Mouse (Mus musculus): ENCODE data around the gene Fry. TPM values are rescaled to one million over a fixed set of nuclear protein-coding genes. Genes with fewer than 3 reads are reported as not detected.

Gene Fry
- 8.8 and 9.1 TPM in 2 replicates for polyA plus RNA-seq (2014; fragmentation: Nextera tagmentation; extraction: Ambion mirVana)

DNA sequence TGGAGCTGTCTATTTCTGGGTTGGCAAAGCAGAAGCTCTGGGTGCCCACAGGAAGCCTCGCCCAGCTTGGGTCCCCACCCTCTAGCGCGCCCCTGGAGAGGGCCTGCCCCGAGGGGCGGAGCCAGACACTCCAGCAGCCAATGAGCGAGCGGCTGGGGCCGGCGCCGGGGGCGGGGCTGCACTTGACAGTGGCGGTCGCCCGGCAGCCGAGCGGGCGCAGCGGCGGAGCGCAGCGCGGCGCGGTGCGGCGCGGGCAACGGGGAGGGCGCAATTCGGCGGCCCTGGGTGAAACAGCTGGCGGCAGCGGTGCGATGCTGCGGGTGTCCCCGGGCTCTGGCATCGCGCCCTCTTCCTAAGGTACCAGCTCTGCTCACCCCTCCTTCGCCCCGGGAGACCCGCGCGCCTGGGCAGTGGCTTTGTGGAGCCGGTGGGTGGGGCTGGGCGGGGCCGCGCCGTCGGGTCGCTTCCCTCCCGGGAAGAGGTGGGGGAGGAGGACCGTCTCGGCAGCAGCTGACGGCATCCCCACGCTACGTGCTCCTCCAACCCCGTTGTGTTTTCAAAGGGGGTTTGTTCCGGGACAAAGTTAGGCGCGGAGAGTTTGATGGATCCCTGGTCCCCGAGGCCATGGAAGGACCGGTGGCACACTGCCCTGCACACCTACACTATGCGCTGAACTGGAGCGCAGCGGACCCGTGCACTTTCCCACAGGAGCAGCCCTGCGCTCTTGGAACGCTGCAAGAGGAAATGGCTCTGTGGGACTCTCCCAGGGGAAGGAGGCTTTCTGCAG lies at the start of gene Fry:
TSS of gene Fry (plus strand) at position 191 of the 787 bp plus-strand sequence.
- under 1% methylated on average over 56 of the region's 68 CpGs for WGBS
- no peak within 1 kb of the TSS for H3K27ac ChIP-seq (ENCODE audit: low read depth, low read length)

DNA sequence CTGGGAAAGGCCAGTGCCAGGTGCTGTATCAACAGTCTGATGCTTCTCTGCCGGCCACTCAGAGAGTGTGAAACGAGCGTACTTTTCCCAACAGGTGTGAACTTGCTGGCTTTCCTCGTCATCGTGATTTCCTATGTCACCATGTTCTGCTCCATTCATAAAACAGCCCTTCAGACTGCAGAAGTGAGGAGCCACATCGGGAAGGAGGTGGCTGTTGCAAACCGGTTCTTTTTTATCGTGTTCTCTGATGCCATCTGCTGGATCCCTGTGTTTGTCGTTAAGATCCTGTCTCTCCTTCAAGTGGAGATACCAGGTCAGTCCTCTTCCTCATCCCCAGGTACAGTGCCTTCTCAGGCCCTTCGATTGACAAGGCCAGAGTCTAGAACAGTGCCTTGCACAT lies 48.4 kb upstream of the Fry start:
- DNase-seq (ENCODE audit: low spot score, missing footprints) (no peak), ATAC-seq (ENCODE audit: low FRiP score) (no peak)
- no peaks in the 10 kb centered on the region for H3K27me3 ChIP-seq (ENCODE audit: control insufficient read depth, insufficient read depth, low read length)
- no peaks in the 10 kb centered on the region for H3K36me3 ChIP-seq (ENCODE audit: control insufficient read depth, insufficient read depth, low read length)
- 28% methylated on average over 10 of the region's 10 CpGs for WGBS
- H3K4me3 ChIP-seq (ENCODE audit: low read depth, low read length) = no peak overlapping the region
- H3K27ac ChIP-seq (ENCODE audit: low read depth, low read length) = no peak overlapping the region
- no peaks in the 10 kb centered on the region for H3K9me3 ChIP-seq (ENCODE audit: control insufficient read depth, low read length)
- no peak overlapping the region for H3K9ac ChIP-seq (ENCODE audit: low read length)
- no peak overlapping the region for H3K4me2 ChIP-seq
- H3K4me1 ChIP-seq (ENCODE audit: control insufficient read depth, insufficient read depth, low read length) = no peaks in the 10 kb centered on the region

More for the DNA sequence above, at the start of gene Fry:
- peak within 1 kb of the TSS; percentile 64 for H3K9ac ChIP-seq (ENCODE audit: low read length)
- H3K4me3 ChIP-seq (ENCODE audit: low read depth, low read length) = peak within 1 kb of the TSS; percentile 65
- no peaks in the 10 kb centered on the region for H3K27me3 ChIP-seq (ENCODE audit: control insufficient read depth, insufficient read depth, low read length)
- peak within 1 kb of the TSS; percentile 60 for H3K4me2 ChIP-seq
- ATAC-seq (ENCODE audit: low FRiP score) (peak; percentile 99), DNase-seq (ENCODE audit: low spot score, missing footprints) (peak; percentile 97)
- no peaks in the 10 kb centered on the region for H3K4me1 ChIP-seq (ENCODE audit: control insufficient read depth, insufficient read depth, low read length)
- H3K36me3 ChIP-seq (ENCODE audit: control insufficient read depth, insufficient read depth, low read length) = no peaks in the 10 kb centered on the region
- H3K9me3 ChIP-seq (ENCODE audit: control insufficient read depth, low read length) = no peaks in the 10 kb centered on the region

DNA sequence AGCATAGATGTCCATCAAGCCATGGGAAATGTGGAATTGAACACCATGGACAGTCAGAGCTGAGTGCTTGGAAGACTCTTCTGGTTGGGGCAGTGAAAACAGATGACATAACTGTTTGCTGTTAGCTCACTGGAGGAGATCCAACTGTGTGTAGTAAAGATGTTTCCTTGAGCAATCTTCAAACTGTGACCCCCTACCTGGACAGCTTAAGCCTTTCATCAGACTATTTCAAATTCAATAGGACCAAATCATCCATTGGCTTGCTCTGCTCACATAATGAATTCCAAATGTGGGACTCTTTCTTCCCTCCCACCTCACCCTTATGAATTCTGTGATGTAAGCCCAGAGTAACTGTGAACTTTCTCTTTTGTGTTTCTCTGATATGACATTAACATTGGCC lies 46.7 kb upstream of the Fry start:
- H3K27me3 ChIP-seq (ENCODE audit: control insufficient read depth, insufficient read depth, low read length) = no peaks in the 10 kb centered on the region
- no peaks in the 10 kb centered on the region for H3K36me3 ChIP-seq (ENCODE audit: control insufficient read depth, insufficient read depth, low read length)
- DNase-seq (ENCODE audit: low spot score, missing footprints) (no peak), ATAC-seq (ENCODE audit: low FRiP score) (no peak)
- H3K27ac ChIP-seq (ENCODE audit: low read depth, low read length) = no peak overlapping the region
- no peak overlapping the region for H3K4me2 ChIP-seq
- H3K9me3 ChIP-seq (ENCODE audit: control insufficient read depth, low read length) = no peaks in the 10 kb centered on the region
- H3K9ac ChIP-seq (ENCODE audit: low read length) = no peak overlapping the region
- H3K4me1 ChIP-seq (ENCODE audit: control insufficient read depth, insufficient read depth, low read length) = no peaks in the 10 kb centered on the region
- H3K4me3 ChIP-seq (ENCODE audit: low read depth, low read length) = no peak overlapping the region

DNA sequence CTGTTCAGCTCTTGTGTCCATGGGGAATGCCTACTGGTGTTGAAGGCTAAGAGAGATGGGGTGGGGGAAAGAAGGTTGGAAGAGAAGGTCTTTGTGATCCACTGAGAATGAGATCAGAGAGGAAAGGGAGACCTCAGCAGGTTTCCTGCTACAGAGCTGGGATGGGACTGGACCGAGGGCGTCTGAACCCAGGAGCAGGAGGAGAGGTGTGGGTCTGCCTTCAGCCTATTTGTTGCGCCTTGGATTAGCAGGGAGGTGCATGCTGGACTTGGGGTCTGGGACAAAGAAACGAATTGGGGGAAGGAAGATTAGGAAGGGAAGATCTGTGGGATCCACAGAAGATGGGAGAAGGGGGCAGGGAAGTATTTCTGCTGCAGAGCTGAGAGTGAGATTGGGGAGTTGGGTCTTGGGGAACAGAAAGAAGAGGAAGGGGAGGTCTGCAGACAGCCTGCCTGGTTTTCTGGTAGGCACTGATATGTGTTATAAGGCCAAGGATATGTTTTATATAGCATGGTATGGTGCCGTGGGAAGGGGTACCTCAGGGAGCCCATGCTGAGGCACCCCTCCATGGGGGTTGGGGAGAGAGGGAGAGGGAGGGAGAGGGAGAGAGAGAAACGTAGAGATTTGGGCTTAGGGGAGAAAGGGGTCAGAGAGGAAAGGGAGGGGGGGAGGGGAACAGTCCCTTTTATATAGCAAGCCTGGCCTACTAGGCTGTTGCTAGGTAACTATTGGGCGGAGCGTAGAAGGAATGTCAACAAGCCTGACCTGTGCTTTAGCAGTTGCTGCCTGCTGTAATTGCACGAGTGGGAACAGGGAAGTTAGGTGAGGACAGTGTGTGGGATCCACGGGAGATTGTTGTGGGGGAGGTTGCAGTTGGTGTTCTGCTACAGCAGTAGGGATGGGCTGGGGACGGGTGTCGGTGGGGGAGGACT lies 38.3 kb upstream of the Fry start:
- DNase-seq (ENCODE audit: low spot score, missing footprints) (peak; percentile 92), ATAC-seq (ENCODE audit: low FRiP score) (peak; percentile 96)
- H3K9ac ChIP-seq (ENCODE audit: low read length) = no peak overlapping the region
- WGBS = 14% methylated on average over 12 of the region's 12 CpGs
- H3K27ac ChIP-seq (ENCODE audit: low read depth, low read length) = no peak overlapping the region
- H3K27me3 ChIP-seq (ENCODE audit: control insufficient read depth, insufficient read depth, low read length) = no peaks in the 10 kb centered on the region
- peak overlapping the region; percentile 24; the same call in 1 of the 2 replicates for H3K4me2 ChIP-seq
- H3K4me3 ChIP-seq (ENCODE audit: low read depth, low read length) = no peak overlapping the region
- H3K9me3 ChIP-seq (ENCODE audit: control insufficient read depth, low read length) = no peaks in the 10 kb centered on the region
- H3K36me3 ChIP-seq (ENCODE audit: control insufficient read depth, insufficient read depth, low read length) = no peaks in the 10 kb centered on the region
- H3K4me1 ChIP-seq (ENCODE audit: control insufficient read depth, insufficient read depth, low read length) = peaks cover 14% of the 10 kb centered on the region

DNA sequence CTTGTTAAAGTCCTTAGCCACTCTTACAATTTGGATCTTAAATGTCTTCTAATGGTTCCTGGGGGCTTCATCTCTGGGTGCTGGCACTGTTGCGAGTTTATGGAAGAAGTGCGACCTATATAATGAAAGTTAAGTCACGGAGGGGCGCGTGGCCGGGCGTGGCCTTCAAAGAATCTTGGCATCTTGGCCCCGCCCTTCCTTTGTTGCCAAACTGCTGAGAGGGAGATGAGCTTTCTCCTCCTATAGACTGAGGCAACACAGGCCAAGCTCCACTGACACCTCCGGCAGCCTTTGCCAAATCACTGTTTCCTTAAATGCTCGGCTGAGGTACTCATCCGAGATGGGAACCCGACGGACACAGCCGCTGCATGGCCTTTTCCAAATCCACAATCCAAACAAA lies 35.7 kb upstream of the Fry start:
- Histone ChIP-seq H3K9me3 (ENCODE audit: control insufficient read depth, low read length) (no peaks in the 10 kb centered on the region), H3K27me3 (ENCODE audit: control insufficient read depth, insufficient read depth, low read length) (no peaks in the 10 kb centered on the region), H3K36me3 (ENCODE audit: control insufficient read depth, insufficient read depth, low read length) (no peaks in the 10 kb centered on the region), H3K9ac (ENCODE audit: low read length) (no peak overlapping the region), H3K4me2 (no peak overlapping the region), H3K4me1 (ENCODE audit: control insufficient read depth, insufficient read depth, low read length) (peaks cover 14% of the 10 kb centered on the region), H3K27ac (ENCODE audit: low read depth, low read length) (no peak overlapping the region), H3K4me3 (ENCODE audit: low read depth, low read length) (no peak overlapping the region)
- WGBS = 88% methylated on average over 14 of the region's 14 CpGs
- ATAC-seq (ENCODE audit: low FRiP score) = no peak
- no peak for DNase-seq (ENCODE audit: low spot score, missing footprints)

GRCm38 (mm10) chr5:150083190-150083589 lies 35.3 kb upstream of the Fry start:
- H3K27ac ChIP-seq (ENCODE audit: low read depth, low read length) = no peak overlapping the region
- no peaks in the 10 kb centered on the region for H3K36me3 ChIP-seq (ENCODE audit: control insufficient read depth, insufficient read depth, low read length)
- H3K4me1 ChIP-seq (ENCODE audit: control insufficient read depth, insufficient read depth, low read length) = peaks cover 14% of the 10 kb centered on the region
- H3K9ac ChIP-seq (ENCODE audit: low read length) = no peak overlapping the region
- no peak overlapping the region for H3K4me2 ChIP-seq
- H3K4me3 ChIP-seq (ENCODE audit: low read depth, low read length) = no peak overlapping the region
- DNase-seq (ENCODE audit: low spot score, missing footprints) = no peak
- no peaks in the 10 kb centered on the region for H3K9me3 ChIP-seq (ENCODE audit: control insufficient read depth, low read length)
- H3K27me3 ChIP-seq (ENCODE audit: control insufficient read depth, insufficient read depth, low read length) = no peaks in the 10 kb centered on the region
- 69% methylated on average over 5 of the region's 5 CpGs for WGBS
- no peak for ATAC-seq (ENCODE audit: low FRiP score)

GRCm38 (mm10) chr5:150097620-150098019 lies 20.8 kb upstream of the Fry start:
- Histone ChIP-seq H3K27me3 (ENCODE audit: control insufficient read depth, insufficient read depth, low read length) (no peaks in the 10 kb centered on the region), H3K4me3 (ENCODE audit: low read depth, low read length) (no peak overlapping the region), H3K9me3 (ENCODE audit: control insufficient read depth, low read length) (no peaks in the 10 kb centered on the region), H3K36me3 (ENCODE audit: control insufficient read depth, insufficient read depth, low read length) (no peaks in the 10 kb centered on the region), H3K27ac (ENCODE audit: low read depth, low read length) (no peak overlapping the region), H3K9ac (ENCODE audit: low read length) (no peak overlapping the region), H3K4me2 (no peak overlapping the region), H3K4me1 (ENCODE audit: control insufficient read depth, insufficient read depth, low read length) (no peaks in the 10 kb centered on the region)
- ATAC-seq (ENCODE audit: low FRiP score) (peak; percentile 54), DNase-seq (ENCODE audit: low spot score, missing footprints) (peak; percentile 90)
- 14% methylated on average over 6 of the region's 6 CpGs for WGBS

DNA sequence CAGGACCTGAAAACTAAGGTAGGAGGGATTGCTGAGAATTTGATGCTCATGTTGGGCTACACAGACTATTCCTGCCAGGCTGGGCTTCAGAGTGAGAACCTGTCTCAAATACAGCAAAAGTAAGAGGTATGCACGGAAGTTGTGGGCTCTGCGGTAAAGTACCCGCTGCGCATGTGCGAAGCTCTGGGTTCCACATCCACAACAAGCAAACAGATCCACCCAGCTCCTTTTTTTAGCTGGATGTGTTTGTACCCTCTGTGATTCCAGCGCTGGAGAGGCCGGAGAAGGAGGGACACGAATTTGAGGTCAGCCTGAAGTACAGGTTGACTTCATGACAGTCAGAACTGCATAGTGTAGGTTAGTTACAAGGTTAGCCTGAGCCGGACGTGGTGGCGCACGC lies 19.7 kb upstream of the Fry start:
- H3K27me3 ChIP-seq (ENCODE audit: control insufficient read depth, insufficient read depth, low read length) = no peaks in the 10 kb centered on the region
- 93% methylated on average over 12 of the region's 12 CpGs for whole genome bisulfite sequencing
- no peak for DNase-seq (ENCODE audit: low spot score, missing footprints)
- no peak overlapping the region for H3K27ac ChIP-seq (ENCODE audit: low read depth, low read length)
- H3K36me3 ChIP-seq (ENCODE audit: control insufficient read depth, insufficient read depth, low read length) = no peaks in the 10 kb centered on the region
- no peak overlapping the region for H3K4me3 ChIP-seq (ENCODE audit: low read depth, low read length)
- no peaks in the 10 kb centered on the region for H3K4me1 ChIP-seq (ENCODE audit: control insufficient read depth, insufficient read depth, low read length)
- H3K9ac ChIP-seq (ENCODE audit: low read length) = no peak overlapping the region
- no peaks in the 10 kb centered on the region for H3K9me3 ChIP-seq (ENCODE audit: control insufficient read depth, low read length)
- ATAC-seq (ENCODE audit: low FRiP score) = no peak
- H3K4me2 ChIP-seq = no peak overlapping the region

- WGBS = 88% methylated on average over 11 of the region's 11 CpGs
- no peaks in the 10 kb centered on the region for H3K36me3 ChIP-seq (ENCODE audit: control insufficient read depth, insufficient read depth, low read length)
Observed at GRCm38 (mm10) chr5:150101789-150102188, 16.7 kb upstream of the Fry start.

More at GRCm38 (mm10) chr5:150101789-150102188, 16.7 kb upstream of the Fry start:
- Histone ChIP-seq H3K9me3 (ENCODE audit: control insufficient read depth, low read length) (no peaks in the 10 kb centered on the region), H3K4me2 (no peak overlapping the region), H3K4me1 (ENCODE audit: control insufficient read depth, insufficient read depth, low read length) (no peaks in the 10 kb centered on the region), H3K9ac (ENCODE audit: low read length) (no peak overlapping the region), H3K4me3 (ENCODE audit: low read depth, low read length) (no peak overlapping the region), H3K27ac (ENCODE audit: low read depth, low read length) (no peak overlapping the region), H3K27me3 (ENCODE audit: control insufficient read depth, insufficient read depth, low read length) (no peaks in the 10 kb centered on the region)
- DNase-seq (ENCODE audit: low spot score, missing footprints) = no peak
- no peak for ATAC-seq (ENCODE audit: low FRiP score)

Data from midbrain, embryonic 11.5 days (tissue).